Mouse (Mus musculus) C3H10T1/2 (cell line): ENCODE results near the gene Ankrd12. TPM values are rescaled to one million over a fixed set of nuclear protein-coding genes. Genes with fewer than 3 reads are reported as not detected.

ENCODE experiments used
- polyA plus RNA-seq, 2 experiments: library from polyadenylated mRNA; unstranded; fragments of >200 nt; fragmentation: generic; extraction: Trizol; gene quantifications; one replicate each; pipeline ENCODE4 v1.2.1; 2012; ENCODE audit warnings: missing spikeins in 2 of 2

Ankrd12 gene
- 1 to 10 TPM in 1 of 2 experiments, under 1 TPM in 1; 0.80 to 6.6 TPM for polyA plus RNA-seq

DNA sequence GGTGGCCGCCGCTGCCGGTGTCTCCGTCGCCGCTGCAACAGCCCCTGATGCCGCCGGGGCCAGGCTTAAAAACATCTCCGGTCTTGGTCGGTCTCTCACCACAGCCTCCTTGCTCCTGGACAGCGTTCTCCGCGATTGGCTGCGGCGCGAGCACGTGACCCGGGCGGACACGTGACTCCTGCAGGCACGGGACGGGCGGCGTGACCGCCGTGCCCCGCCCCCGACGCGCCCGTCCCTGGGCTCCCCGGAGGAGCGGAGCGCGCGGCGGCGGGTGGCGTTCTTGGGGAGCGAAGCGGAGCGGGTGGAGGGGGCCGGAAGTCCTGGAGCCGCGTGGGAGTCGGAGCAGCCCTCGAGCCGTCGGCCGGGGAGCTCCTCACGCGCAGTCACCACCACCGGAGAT, at the start of gene Ankrd12:
Gene Ankrd12, minus strand, starts transcription at position 156 of the 400 bp plus-strand sequence.

DNA sequence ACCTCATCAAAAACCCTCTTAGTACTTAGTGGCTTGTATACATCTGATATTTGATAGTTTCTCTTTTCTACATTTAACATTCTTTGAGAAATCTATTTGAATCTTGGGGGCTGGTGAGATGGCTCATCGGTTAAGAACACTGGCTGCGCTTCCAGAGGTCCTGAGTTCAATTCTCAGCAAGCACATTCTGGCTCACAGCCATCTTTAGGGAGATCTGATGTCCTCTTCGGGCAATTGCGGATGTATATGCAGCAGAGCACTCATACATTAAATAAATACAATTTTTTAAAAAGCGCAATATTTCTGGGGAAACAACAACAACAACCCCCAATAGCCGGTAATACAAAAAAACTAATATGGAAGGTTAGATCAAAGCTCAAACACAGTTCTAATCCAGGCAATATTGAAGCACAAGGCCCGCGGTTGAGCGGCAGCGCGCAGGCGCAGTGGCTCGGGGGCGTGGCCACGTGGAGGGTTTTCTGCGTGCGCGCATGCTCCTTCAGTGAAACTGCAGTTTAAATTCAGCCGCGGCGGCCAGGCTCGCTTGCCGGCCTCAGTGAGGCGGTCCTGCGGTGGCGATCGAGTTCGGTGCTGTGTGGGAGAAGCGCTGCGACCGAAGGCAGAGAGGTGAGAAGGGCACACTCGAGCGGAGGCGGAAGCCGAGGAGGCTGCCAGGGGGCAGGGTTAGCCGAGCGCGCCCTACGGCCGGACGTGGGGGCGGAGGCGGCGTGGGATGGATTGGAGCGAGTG, 46.4 kb upstream of the Ankrd12 start, which contains the start of gene Ddx11:
Gene Ddx11, plus strand, starts transcription at position 455 of the 750 bp plus-strand sequence.

DNA sequence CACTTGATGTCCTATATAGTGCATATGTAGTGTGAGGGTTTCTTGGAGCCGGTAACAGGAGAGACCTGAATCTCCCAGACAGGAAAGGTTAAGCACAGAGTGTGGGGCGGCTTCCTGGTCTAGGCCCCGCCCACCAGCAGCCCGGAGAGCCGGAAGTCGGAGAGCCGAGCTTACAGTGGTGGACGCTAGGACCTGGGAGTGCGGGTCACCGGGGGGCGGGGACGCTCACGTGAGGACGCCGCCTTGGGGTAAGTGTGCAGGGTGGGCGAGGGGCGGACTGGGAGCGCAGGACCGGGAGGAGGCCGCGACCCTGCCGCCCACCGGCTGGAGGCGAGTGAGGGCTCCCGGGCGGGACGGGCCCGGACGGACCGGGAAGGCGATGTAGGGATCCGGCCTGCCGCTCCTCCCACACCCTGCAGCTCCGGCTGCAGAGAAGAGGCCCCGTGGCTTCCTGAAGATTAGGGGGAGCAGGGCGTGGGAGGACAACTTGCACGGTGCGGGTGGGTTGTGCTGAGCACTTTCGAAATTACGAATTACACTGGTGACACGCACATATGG, 34.6 kb upstream of the Ankrd12 start, which contains the start of gene Washc1:
Gene Washc1, plus strand, starts transcription at position 144 of the 558 bp plus-strand sequence.

DNA sequence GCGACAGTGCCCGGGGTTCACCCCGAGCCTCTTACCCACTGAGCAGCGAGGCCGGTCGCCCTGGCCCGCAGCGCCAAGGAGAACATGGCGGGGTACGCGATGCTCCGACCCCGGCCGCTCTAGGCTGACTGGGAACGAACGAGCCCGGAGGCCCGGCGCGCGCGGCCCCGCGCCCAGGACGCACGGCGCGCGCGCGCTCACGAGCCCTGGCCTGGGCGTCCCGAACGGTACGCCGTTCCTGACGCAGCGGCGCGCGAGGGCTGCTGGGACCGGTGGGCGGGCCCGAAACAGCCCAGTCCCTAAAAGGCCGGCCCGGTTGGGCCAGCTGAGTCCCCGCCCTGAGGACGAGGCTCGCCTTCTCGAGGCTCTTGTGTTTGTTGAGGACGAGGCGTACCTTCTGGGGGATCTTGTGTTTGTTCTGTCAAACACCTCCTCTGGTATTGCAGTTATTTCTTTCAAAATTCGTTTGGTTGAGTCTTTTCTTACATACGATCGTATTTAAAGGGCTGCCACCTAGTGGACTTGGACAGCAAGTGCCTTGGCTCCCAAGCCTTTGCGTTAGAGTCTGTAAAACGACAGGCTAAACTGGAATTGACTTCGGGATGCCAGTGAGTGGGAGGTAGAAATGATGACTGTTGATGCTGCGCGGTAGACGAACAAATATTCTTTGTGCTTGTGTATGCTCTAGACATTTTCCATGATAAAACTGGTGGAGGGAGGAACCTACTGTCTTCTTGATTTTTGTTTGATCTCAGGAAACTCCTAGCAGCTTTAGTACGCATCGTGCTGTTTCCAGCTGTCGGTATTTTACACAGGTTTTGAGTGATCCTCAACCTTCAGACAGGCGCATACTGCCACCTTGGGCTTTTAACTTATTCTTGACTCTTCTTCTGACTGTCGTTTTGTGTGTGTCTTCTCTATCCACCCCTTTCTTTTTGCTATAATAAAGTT, 24.8 kb upstream of the Ankrd12 start, which contains the start of gene Ndufv2:
Gene Ndufv2, minus strand, starts transcription at position 180 of the 951 bp plus-strand sequence.

DNA sequence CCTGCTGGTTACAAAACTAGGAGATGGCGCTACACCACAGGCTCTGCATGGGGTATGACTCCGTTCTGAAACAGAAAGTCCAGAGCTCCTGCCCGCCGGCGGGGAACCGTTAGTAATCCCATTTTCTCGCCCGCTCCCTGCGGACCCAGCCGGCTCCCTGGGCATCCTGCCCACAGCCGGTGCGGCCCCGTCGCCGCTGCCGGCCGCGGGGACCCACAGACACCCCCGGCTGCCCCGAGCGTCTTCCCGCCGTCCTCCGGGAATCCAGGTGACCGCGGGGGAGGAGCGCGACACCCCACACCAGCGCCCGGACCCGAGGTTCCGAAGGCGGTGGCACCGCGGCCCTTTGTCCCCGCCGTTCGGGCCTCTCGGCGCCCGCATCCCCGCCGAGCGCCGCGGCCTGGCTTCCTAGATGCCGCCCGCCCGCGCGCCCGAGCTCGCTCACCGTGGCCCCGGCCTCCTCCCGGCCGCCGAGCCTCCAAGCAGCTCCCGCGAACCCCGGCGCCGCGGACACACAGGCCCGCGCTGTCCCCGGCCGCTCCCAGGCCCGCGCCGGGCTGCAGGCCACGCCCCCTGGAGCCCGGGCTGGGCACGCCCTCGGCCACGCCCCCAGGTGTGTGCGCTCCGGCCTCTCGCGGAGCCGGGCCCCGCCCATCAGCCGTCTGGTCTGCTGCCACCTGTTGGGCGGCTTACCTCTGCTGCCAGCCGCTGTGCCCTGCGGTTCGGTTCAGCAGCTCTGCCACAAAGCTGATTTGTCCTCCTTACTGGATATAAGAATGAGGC, 126.1 kb downstream of the Ankrd12 start, which contains the start of gene Twsg1:
Gene Twsg1, minus strand, starts transcription at position 605 of the 783 bp plus-strand sequence.

Other genes with a start within 250 kb of the Ankrd12 start
- gene Ralbp1, start 191.3 kb downstream of the Ankrd12 start, polyA plus RNA-seq: 10 to 100 TPM; 12.5 to 45.3 TPM
- gene Twsg1, start 125.9 kb downstream of the Ankrd12 start, polyA plus RNA-seq: 10 to 100 TPM in 1 of 2 experiments, 1 to 10 TPM in 1; 2.5 to 41.3 TPM
- 100 to 1,000 TPM; 105 to 190 TPM for gene Ndufv2, start 24.5 kb upstream of the Ankrd12 start, polyA plus RNA-seq
- 10 to 100 TPM; 54.4 to 77.0 TPM for gene Washc1, start 34.5 kb upstream of the Ankrd12 start, polyA plus RNA-seq
- gene Ddx11, start 46.4 kb upstream of the Ankrd12 start, polyA plus RNA-seq: 1 to 10 TPM; 5.2 to 8.5 TPM